Mouse (Mus musculus): ENCODE measurements around the gene Gm36176. TPM values are rescaled to one million over a fixed set of nuclear protein-coding genes. Genes with fewer than 3 reads are reported as not detected.
A peak's percentile ranks its signal among the peaks of the same experiment; 100 is the strongest.

Gene Gm36176
- polyA plus RNA-seq, 1 experiment from 2014 or later = not detected

- no peaks in the 10 kb centered on the region for H3K36me3 ChIP-seq
- 66% methylated on average over 6 of the region's 6 CpGs for WGBS
- H3K4me1 ChIP-seq = no peaks in the 10 kb centered on the region
- no peak overlapping the region for H3K9ac ChIP-seq
- no peaks in the 10 kb centered on the region for H3K27me3 ChIP-seq
- no peak for ATAC-seq (ENCODE audit: borderline replicate concordance, extremely low read depth, low FRiP score, low TSS enrichment)
- no peak overlapping the region for H3K4me3 ChIP-seq
- no peaks in the 10 kb centered on the region for H3K9me3 ChIP-seq
- no peak overlapping the region for H3K4me2 ChIP-seq
- no peak overlapping the region for H3K27ac ChIP-seq
These were observed 7.6 kb upstream of the Gm36176 start for GRCm38 (mm10) chr10:77839006-77839405.

GRCm38 (mm10) chr10:77846961-77847360, 358 bp downstream of the Gm36176 start:
- no peaks in the 10 kb centered on the region for H3K4me1 ChIP-seq
- no peaks in the 10 kb centered on the region for H3K27me3 ChIP-seq
- H3K27ac ChIP-seq = no peak overlapping the region
- H3K9me3 ChIP-seq = no peaks in the 10 kb centered on the region
- 7% methylated on average over 2 of the region's 2 CpGs for WGBS
- no peak overlapping the region for H3K4me3 ChIP-seq
- ATAC-seq (ENCODE audit: borderline replicate concordance, extremely low read depth, low FRiP score, low TSS enrichment) = no peak
- no peak overlapping the region for H3K4me2 ChIP-seq
- H3K9ac ChIP-seq = no peak overlapping the region
- H3K36me3 ChIP-seq = no peaks in the 10 kb centered on the region

GRCm38 (mm10) chr10:77847538-77847937, 935 bp downstream of the Gm36176 start:
- Histone ChIP-seq H3K4me2 (no peak overlapping the region), H3K27ac (no peak overlapping the region), H3K9ac (no peak overlapping the region), H3K4me1 (no peaks in the 10 kb centered on the region), H3K4me3 (no peak overlapping the region), H3K36me3 (no peaks in the 10 kb centered on the region), H3K9me3 (no peaks in the 10 kb centered on the region), H3K27me3 (no peaks in the 10 kb centered on the region)
- WGBS = 73% methylated on average over 2 of the region's 2 CpGs
- ATAC-seq (ENCODE audit: borderline replicate concordance, extremely low read depth, low FRiP score, low TSS enrichment) = 0 out of 2 replicates have a peak, but pooled peaks have one; percentile 31

- no peaks in the 10 kb centered on the region for H3K9me3 ChIP-seq
- H3K9ac ChIP-seq = no peak within 1 kb of the TSS
- no peaks in the 10 kb centered on the region for H3K4me1 ChIP-seq
- H3K36me3 ChIP-seq = no peaks in the 10 kb centered on the region
- no peaks in the 10 kb centered on the region for H3K27me3 ChIP-seq
- WGBS = 59% methylated on average over 9 of the region's 9 CpGs
- H3K4me2 ChIP-seq = no peak within 1 kb of the TSS
- no peak within 1 kb of the TSS for H3K4me3 ChIP-seq
- no peak within 1 kb of the TSS for H3K27ac ChIP-seq
- no peak for ATAC-seq (ENCODE audit: borderline replicate concordance, extremely low read depth, low FRiP score, low TSS enrichment)
These were observed 6.0 kb downstream of the Gm36176 start, which contains the start of gene Gm10318 for GRCm38 (mm10) chr10:77852559-77852958. Gene Gm10318, plus strand, starts transcription at chr10:77852859.

- 45% methylated on average over 7 of the region's 7 CpGs for WGBS
- Histone ChIP-seq H3K27me3 (peaks cover 15% of the 10 kb centered on the region), H3K27ac (no peak within 1 kb of the TSS), H3K9ac (no peak within 1 kb of the TSS), H3K4me2 (no peak within 1 kb of the TSS), H3K4me1 (no peaks in the 10 kb centered on the region), H3K4me3 (no peak within 1 kb of the TSS), H3K36me3 (no peaks in the 10 kb centered on the region), H3K9me3 (no peaks in the 10 kb centered on the region)
- ATAC-seq (ENCODE audit: borderline replicate concordance, extremely low read depth, low FRiP score, low TSS enrichment) = no peak
These were observed 15.1 kb downstream of the Gm36176 start, which contains the start of gene Gm3285 for GRCm38 (mm10) chr10:77861675-77862074. Gene Gm3285, plus strand, starts transcription at chr10:77861975.

GRCm38 (mm10) chr10:77864067-77864761, 17.6 kb downstream of the Gm36176 start:
- Histone ChIP-seq H3K4me3 (no peak overlapping the region), H3K36me3 (no peaks in the 10 kb centered on the region), H3K4me2 (peak overlapping the region; percentile 33), H3K27me3 (peaks cover 20% of the 10 kb centered on the region), H3K4me1 (0 out of 2 replicates have a peak, but pooled peaks cover under 1% of the 10 kb centered on the region), H3K27ac (no peak overlapping the region), H3K9ac (no peak overlapping the region), H3K9me3 (no peaks in the 10 kb centered on the region)
- 24% methylated on average over 14 of the region's 14 CpGs for WGBS
- ATAC-seq (ENCODE audit: borderline replicate concordance, extremely low read depth, low FRiP score, low TSS enrichment) = peak; percentile 77

- Histone ChIP-seq H3K9me3 (no peaks in the 10 kb centered on the region), H3K27ac (no peak overlapping the region), H3K9ac (no peak overlapping the region), H3K27me3 (peaks cover 23% of the 10 kb centered on the region), H3K4me1 (peaks cover 4% of the 10 kb centered on the region; the same call in 1 of the 2 replicates), H3K4me3 (no peak overlapping the region), H3K4me2 (peak overlapping the region; percentile 33), H3K36me3 (no peaks in the 10 kb centered on the region)
- WGBS = 36% methylated on average over 11 of the region's 11 CpGs
- no peak for ATAC-seq (ENCODE audit: borderline replicate concordance, extremely low read depth, low FRiP score, low TSS enrichment)
These were observed 18.1 kb downstream of the Gm36176 start for GRCm38 (mm10) chr10:77864762-77865143.

GRCm38 (mm10) chr10:77867546-77867945, 20.9 kb downstream of the Gm36176 start:
- H3K4me3 ChIP-seq = no peak overlapping the region
- ATAC-seq (ENCODE audit: borderline replicate concordance, extremely low read depth, low FRiP score, low TSS enrichment) = no peak
- H3K4me2 ChIP-seq = no peak overlapping the region
- H3K4me1 ChIP-seq = peaks cover 4% of the 10 kb centered on the region; the same call in 1 of the 2 replicates
- H3K27me3 ChIP-seq = peaks cover 23% of the 10 kb centered on the region
- no peak overlapping the region for H3K27ac ChIP-seq
- H3K9me3 ChIP-seq = no peaks in the 10 kb centered on the region
- no peaks in the 10 kb centered on the region for H3K36me3 ChIP-seq
- 11% methylated on average over 1 of the region's 1 CpGs for WGBS
- no peak overlapping the region for H3K9ac ChIP-seq

- 53% methylated on average over 7 of the region's 7 CpGs for WGBS
- Histone ChIP-seq H3K27me3 (peaks cover 16% of the 10 kb centered on the region; the same call in 1 of the 2 replicates), H3K27ac (no peak overlapping the region), H3K4me2 (no peak overlapping the region), H3K4me3 (no peak overlapping the region), H3K9ac (no peak overlapping the region), H3K9me3 (no peaks in the 10 kb centered on the region), H3K36me3 (no peaks in the 10 kb centered on the region), H3K4me1 (peaks cover 4% of the 10 kb centered on the region; the same call in 1 of the 2 replicates)
- ATAC-seq (ENCODE audit: borderline replicate concordance, extremely low read depth, low FRiP score, low TSS enrichment) = peak; percentile 44; the same call in 1 of the 2 replicates
These were observed 23.0 kb downstream of the Gm36176 start for GRCm38 (mm10) chr10:77869651-77870050.

- H3K4me1 ChIP-seq = peaks cover 11% of the 10 kb centered on the region; the same call in 1 of the 2 replicates
- H3K27ac ChIP-seq = no peak overlapping the region
These were observed 32.4 kb downstream of the Gm36176 start for GRCm38 (mm10) chr10:77878985-77879384.

GRCm38 (mm10) chr10:77880305-77880704, 33.7 kb downstream of the Gm36176 start:
- H3K36me3 ChIP-seq = no peaks in the 10 kb centered on the region
- H3K27ac ChIP-seq = no peak overlapping the region
- no peak overlapping the region for H3K4me2 ChIP-seq
- no peak overlapping the region for H3K9ac ChIP-seq
- H3K9me3 ChIP-seq = no peaks in the 10 kb centered on the region
- no peaks in the 10 kb centered on the region for H3K27me3 ChIP-seq
- H3K4me3 ChIP-seq = no peak overlapping the region
- 59% methylated on average over 3 of the region's 3 CpGs for WGBS
- no peak for ATAC-seq (ENCODE audit: borderline replicate concordance, extremely low read depth, low FRiP score, low TSS enrichment)
- peaks cover 6% of the 10 kb centered on the region; the same call in 1 of the 2 replicates for H3K4me1 ChIP-seq

More at GRCm38 (mm10) chr10:77878985-77879384, 32.4 kb downstream of the Gm36176 start:
- no peak overlapping the region for H3K9ac ChIP-seq
- WGBS = 57% methylated on average over 6 of the region's 6 CpGs
- no peaks in the 10 kb centered on the region for H3K27me3 ChIP-seq
- no peak for ATAC-seq (ENCODE audit: borderline replicate concordance, extremely low read depth, low FRiP score, low TSS enrichment)
- H3K4me2 ChIP-seq = no peak overlapping the region
- no peaks in the 10 kb centered on the region for H3K9me3 ChIP-seq
- H3K4me3 ChIP-seq = no peak overlapping the region
- no peaks in the 10 kb centered on the region for H3K36me3 ChIP-seq

- WGBS = 81% methylated on average over 5 of the region's 5 CpGs
- no peak overlapping the region for H3K27ac ChIP-seq
- no peak overlapping the region for H3K9ac ChIP-seq
- H3K9me3 ChIP-seq = no peaks in the 10 kb centered on the region
- H3K4me2 ChIP-seq = no peak overlapping the region
- no peaks in the 10 kb centered on the region for H3K36me3 ChIP-seq
- H3K27me3 ChIP-seq = no peaks in the 10 kb centered on the region
- no peak overlapping the region for H3K4me3 ChIP-seq
- no peak for ATAC-seq (ENCODE audit: borderline replicate concordance, extremely low read depth, low FRiP score, low TSS enrichment)
- H3K4me1 ChIP-seq = no peaks in the 10 kb centered on the region
These were observed 36.0 kb downstream of the Gm36176 start for GRCm38 (mm10) chr10:77882553-77882952.
